Mouse (Mus musculus) central nervous system, embryonic 11.5 days (tissue): ENCODE measurements around the gene H2-M10.2. TPM values are rescaled to one million over a fixed set of nuclear protein-coding genes. Genes with fewer than 3 reads are reported as not detected.

Source experiments
- polyA plus RNA-seq: library from polyadenylated mRNA; depleted of rRNA; stranded (reverse); fragments of >200 nt; gene quantifications from 2 replicates; pipeline ENCODE4 v1.2.3, GENCODE M21; 2012; rRNA removed

The H2-M10.2 gene
- polyA plus RNA-seq = not detected in 2 replicates

DNA sequence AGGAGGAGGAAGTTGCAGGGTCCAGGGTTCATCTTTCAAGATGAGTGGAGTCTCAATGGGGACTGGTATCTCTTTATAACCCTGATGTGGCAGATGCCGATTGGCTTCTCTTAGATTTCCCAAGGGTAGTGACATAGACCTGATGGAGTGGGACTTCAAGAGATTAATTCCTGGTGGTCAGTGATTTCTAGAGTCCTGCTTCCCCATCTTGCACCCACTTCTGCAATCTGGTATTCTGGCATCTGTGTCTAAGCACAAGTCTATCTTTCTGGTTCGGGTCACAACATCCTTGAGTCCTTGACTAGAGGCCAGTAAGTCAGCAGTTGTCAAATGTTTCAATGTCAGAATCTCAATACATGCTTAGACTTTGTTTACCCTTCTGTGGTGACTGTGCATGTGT is at the start of gene H2-M10.2:
Gene H2-M10.2 (minus strand): TSS at position 101 of the 400 bp plus-strand sequence.

DNA sequence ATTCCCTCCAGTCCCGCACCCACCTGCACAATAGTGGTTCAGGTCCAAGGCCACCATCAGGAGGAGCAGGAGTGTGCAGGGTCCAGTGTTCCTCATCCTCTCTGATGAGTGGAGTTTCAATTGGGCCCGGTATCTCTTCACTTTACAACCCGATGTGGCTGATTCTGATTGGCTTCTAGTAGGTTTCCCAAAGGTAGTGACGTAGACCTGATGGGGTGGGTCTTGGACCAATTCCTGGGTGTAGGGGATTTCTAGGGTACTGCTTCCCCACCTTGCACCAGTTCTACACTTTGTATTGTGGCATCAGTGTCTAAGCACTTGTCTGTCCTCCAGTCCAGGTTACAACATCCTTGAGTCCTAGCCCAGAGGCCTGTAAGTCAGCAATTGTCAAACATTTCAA is 39.8 kb upstream of the H2-M10.2 start, which contains the start of gene H2-M10.1:
Gene H2-M10.1 (minus strand): TSS at position 101 of the 400 bp plus-strand sequence.

DNA sequence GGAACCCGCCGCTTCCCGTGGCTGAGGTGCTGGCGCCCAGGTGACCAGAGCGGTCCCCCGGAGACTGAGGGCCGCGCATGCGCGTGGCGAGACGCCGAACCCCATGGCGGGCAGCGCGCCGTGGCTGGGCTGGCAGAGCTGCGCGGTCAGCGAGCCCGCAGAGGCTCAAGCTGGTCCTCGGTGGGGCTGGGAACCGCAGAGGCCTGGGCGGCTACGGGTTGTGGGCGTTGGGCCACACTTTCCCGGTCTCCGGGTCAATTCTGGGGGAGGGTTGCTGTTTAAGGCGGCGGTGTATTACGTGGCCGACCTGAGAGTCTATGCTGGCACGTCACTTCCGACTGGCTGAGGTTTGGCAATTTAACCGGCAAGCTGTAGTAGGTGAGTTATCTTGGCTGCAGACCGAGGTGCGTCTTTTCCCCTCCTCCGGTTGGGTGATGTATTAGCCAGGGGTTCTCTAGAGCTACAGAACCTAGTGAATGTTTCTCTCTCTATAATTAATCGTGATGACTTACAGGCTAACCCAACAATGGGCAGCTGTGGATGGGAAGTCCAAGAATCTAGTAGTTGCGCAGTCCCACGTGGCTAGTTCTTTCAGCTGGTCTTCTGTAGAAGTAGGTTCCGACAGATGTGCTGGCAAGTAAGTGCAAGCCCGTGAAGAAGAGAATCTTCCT is 14.6 kb downstream of the H2-M10.2 start, which contains the start of gene Trim39:
Gene Trim39 (minus strand): TSS at position 662 of the 671 bp plus-strand sequence.

DNA sequence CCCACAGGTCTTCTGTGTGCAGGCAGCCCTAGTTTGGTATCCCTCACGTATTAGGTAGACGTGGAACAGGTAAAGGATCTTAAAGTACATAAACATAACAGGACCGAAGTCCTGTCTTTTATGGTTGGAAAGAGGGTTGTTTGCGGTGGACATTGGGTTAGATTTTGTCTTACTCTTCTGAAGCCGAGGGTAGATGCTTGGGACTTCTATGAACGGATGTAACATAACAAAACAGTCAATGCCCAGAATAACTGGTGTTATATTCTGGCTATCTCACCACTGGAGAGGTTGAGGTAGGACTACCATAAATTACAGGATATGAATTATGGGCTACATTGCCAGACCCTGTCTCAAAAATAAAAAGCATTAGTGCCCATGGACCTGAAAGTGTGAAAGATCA is 28.3 kb downstream of the H2-M10.2 start, which contains the start of gene Rpp21:
Gene Rpp21 (minus strand): TSS at position 101 of the 400 bp plus-strand sequence.

Other genes starting within 250 kb of the H2-M10.2 start
- 10.6 and 12.9 TPM in 2 replicates for gene H2-T22, start 243.7 kb downstream of the H2-M10.2 start, polyA plus RNA-seq
- gene Gm6034, start 243.5 kb downstream of the H2-M10.2 start, polyA plus RNA-seq = not detected in 2 replicates
- not detected in 2 replicates for gene Gm11127, start 228.1 kb downstream of the H2-M10.2 start, polyA plus RNA-seq
- not detected in 2 replicates for gene Gm19684, start 164.8 kb downstream of the H2-M10.2 start, polyA plus RNA-seq
- not detected in 2 replicates for gene Gm7030, start 157.1 kb downstream of the H2-M10.2 start, polyA plus RNA-seq
- 0.15 and 0.28 TPM in 2 replicates for gene Gm8909, start 118.0 kb downstream of the H2-M10.2 start, polyA plus RNA-seq
- gene H2-T3, start 96.2 kb downstream of the H2-M10.2 start, polyA plus RNA-seq = not detected in 2 replicates
- 59.6 and 60.2 TPM in 2 replicates for gene Rpp21, start 28.4 kb downstream of the H2-M10.2 start, polyA plus RNA-seq
- gene Trim39, start 14.2 kb downstream of the H2-M10.2 start, polyA plus RNA-seq = 43.9 and 47.1 TPM in 2 replicates
- not detected in 2 replicates for gene H2-M10.1, start 39.7 kb upstream of the H2-M10.2 start, polyA plus RNA-seq
- not detected in 2 replicates for gene H2-M10.3, start 81.9 kb upstream of the H2-M10.2 start, polyA plus RNA-seq
- gene H2-M10.4, start 175.8 kb upstream of the H2-M10.2 start, polyA plus RNA-seq = not detected in 2 replicates